Mouse (Mus musculus): ENCODE measurements at regions not wholly inside any gene's neighbourhood (a gene's known extent, or its start where the extent isn't known, plus 50 kb on each side); places are given as distances from the start of the nearest gene placed in this dataset.
A peak's percentile ranks its signal among the peaks of the same experiment; 100 is the strongest.

DNA sequence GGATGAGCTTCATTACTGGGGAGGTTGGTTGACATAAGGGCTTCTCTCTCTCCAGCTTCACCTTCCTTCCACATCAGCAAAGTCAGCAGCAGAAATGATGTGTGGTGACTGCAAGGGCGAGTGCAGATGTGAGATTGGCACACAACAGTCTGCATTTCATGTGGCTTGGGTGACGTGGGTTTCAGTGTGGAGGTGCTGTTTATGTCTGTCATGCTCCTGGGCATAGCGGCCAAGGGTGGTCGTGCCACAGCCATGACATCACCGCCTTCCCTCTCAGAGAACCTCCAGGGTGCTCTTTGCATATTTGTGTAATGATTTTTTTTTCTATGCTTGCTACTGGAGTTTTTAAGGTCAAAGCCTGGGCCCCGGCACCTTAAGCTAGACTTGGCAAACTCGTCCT lies 64.0 kb downstream of the Pthlh start:
- no peak for DNase-seq (ENCODE audit: low spot score)

DNA sequence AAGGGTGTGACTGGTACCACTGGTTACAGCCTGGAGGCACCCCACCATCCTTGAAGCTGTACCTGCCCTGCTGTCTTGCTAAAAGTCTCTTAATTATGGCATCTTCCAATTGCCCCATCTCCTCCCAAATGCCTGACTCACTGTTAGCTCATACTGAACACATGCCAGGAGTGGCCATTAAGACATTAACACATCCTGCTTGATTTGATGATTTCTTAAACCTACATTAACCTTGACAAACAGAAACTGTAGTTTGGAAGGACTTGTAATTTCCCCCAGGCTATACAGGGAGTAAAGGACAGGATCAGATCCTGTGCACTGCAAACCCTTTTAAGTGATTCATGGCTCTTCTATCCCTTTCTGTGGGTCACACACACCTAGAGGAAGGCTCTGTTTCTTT lies 64.6 kb downstream of the Pthlh start:
- DNase-seq (ENCODE audit: low spot score): no peak

DNA sequence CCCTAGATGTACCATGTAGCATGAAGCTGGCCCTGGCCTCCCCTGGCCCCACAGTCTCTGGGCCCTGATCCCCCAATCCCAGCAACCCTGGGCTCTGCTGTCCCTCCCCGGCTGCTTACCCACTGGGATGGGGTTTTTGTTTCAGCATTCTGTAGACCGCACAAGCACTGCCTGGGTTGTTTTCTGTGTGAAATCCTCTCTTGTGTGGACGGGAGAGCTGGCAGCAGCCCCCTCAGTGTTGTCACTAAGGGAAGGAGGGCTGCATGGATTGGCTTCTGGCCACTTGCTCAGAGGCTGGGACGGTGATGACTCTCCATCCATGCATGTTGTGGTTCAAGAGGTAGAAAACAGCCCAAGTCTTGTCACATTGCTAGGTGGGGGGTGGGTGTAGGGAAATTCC lies 67.6 kb downstream of the Pthlh start:
- DNase-seq (ENCODE audit: low spot score): no peak

DNA sequence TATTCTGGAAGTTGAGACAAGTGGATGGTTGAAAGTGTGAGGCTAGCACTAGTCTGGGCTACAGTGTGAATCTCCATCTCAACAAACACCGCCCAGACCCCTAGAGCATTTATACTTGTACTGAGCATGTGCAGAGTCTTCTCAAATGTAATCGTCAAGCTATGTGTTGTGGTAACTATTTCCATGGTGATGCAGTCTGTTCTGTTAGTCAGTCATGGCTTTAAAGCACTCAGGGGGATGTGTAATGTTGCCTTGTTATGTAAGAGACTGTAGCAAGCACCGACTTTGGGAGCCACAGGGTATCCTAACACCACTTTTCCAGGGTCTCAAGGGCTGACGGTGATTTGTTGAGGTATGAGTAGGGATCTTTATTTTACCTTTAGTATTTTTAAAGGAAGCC lies 68.7 kb downstream of the Pthlh start:
- no peak for DNase-seq (ENCODE audit: low spot score)

DNA sequence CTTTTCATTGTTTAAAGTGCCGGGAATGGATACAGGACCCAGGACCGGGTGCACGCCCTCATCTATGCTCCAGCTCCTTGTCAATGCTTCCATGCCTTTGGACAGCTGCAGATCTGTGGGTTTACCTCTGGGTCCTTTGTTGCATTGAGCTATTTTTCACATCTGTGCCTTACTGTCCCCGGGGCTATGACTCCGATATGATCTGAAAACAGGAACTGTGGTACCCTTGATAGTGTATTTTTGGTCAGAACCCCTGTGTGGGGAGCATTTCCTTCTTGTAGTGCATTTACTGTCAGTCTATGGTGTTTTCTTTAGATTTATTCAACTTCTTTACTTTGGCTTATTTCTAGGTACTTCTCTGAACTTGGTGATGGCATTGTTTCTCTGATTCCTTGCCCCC lies 76.3 kb downstream of the Pthlh start:
- DNase-seq (ENCODE audit: low spot score): no peak

DNA sequence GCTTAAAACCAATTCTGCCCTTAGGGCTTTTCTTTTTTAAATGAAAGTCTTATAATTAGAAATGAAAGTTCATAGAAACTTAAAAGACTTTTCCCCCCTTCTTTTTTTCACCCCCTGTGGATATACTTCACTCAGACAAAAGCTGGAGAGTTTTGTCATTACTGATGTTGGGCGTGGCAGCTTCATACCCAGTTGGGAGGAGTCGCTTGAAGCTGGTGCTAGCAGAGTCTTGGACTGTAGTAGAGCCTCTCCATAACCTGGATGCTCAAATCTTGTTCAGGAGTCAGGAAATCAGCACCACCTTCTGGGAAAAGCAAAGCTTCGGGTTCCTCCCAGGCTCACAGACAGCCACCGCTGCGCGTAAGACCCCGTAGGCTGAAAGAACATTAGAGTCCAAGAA lies 85.7 kb downstream of the Pthlh start:
- peak; percentile 9 for DNase-seq (ENCODE audit: low spot score)

DNA sequence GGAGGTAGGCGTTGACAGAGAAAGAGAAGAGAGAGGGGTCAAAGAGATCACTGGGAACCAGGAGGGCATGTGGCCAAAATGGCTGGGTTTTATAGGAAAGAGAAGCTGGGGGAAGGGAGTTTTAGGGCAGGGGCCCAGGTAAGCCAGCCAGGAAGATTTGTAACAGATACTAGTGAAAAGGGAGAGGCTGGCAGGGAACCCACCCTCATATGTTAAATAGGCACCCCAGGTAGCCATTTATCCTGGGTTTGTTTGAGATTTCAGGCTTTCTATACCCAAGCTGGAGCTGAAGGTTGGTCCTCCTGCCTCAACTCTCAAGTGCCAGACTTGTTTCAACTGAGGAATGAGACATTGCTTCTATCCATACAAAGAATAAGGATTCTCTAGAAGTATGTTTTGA lies 85.0 kb downstream of the Klhl42 start:
- DNase-seq (ENCODE audit: low spot score): no peak

Data from retina, embryonic 14.5 days (tissue).